Mouse (Mus musculus) lung, embryonic 14.5 days (tissue): ENCODE measurements at regions not wholly inside any gene's neighbourhood (a gene's known extent, or its start where the extent isn't known, plus 50 kb on each side); places are given as distances from the start of the nearest gene placed in this dataset.
A peak's percentile ranks its signal among the peaks of the same experiment; 100 is the strongest.

Source experiments
- ATAC-seq: fragments of 200-750 bp; cut with Nextera tagmentation; 2 replicates; pipeline ENCODE4 v1.8.0; 2017; ENCODE audit warnings: mild to moderate bottlenecking, moderate TSS enrichment, moderate library complexity; ENCODE audit not compliant: insufficient read depth
- DNase-seq: peaks from one replicate; pipeline ENCODE4 v3.0.0-alpha.2; 2015
- H3K27ac ChIP-seq: fragments of 300-500 bp; sonication (generic); 2 replicates; pipeline ENCODE4 v1.5.1; 2014; ENCODE audit warnings: low read depth, mild to moderate bottlenecking, moderate library complexity
- H3K27me3 ChIP-seq: fragments of 300-500 bp; sonication (generic); 2 replicates; pipeline ENCODE4 v1.6.1; 2014; ENCODE audit warnings: low read length, control low read depth; ENCODE audit not compliant: insufficient read depth
- H3K36me3 ChIP-seq: fragments of 300-500 bp; sonication (generic); 2 replicates; pipeline ENCODE4 v1.6.1; 2014; ENCODE audit warnings: control low read depth; ENCODE audit not compliant: insufficient read depth
- H3K4me1 ChIP-seq: fragments of 300-500 bp; sonication (generic); 2 replicates; pipeline ENCODE4 v1.6.1; 2014; ENCODE audit warnings: antibody characterized with exemption, control low read depth; ENCODE audit not compliant: insufficient read depth
- H3K4me2 ChIP-seq: fragments of 300-500 bp; sonication (generic); 2 replicates; pipeline ENCODE4 v1.6.1; 2014; ENCODE audit warnings: mild to moderate bottlenecking
- H3K4me3 ChIP-seq: fragments of 300-500 bp; sonication (generic); 2 replicates; pipeline ENCODE4 v1.5.1; 2014; ENCODE audit warnings: low read depth, low read length
- H3K9ac ChIP-seq: fragments of 300-500 bp; sonication (generic); 2 replicates; pipeline ENCODE4 v1.6.1; 2014
- H3K9me3 ChIP-seq: fragments of 300-500 bp; sonication (generic); 2 replicates; pipeline ENCODE4 v1.6.1; 2016; ENCODE audit warnings: low read depth, low read length, control low read depth
- CTCF ChIP-seq: IDR thresholded peaks from 2 replicates; pipeline ENCODE4 v1.5.1; 2016; ENCODE audit warnings: antibody characterized with exemption, low read depth
- WGBS: fragments of 180-500 bp; shearing (Covaris S2); extraction: QIAGEN DNeasy Blood & Tissue Kit; methylation state at CpG from one replicate; pipeline ENCODE4 v1.1.7; 2014; 5-methylcytosine and 5-hydroxymethylcytosine counted together

DNA sequence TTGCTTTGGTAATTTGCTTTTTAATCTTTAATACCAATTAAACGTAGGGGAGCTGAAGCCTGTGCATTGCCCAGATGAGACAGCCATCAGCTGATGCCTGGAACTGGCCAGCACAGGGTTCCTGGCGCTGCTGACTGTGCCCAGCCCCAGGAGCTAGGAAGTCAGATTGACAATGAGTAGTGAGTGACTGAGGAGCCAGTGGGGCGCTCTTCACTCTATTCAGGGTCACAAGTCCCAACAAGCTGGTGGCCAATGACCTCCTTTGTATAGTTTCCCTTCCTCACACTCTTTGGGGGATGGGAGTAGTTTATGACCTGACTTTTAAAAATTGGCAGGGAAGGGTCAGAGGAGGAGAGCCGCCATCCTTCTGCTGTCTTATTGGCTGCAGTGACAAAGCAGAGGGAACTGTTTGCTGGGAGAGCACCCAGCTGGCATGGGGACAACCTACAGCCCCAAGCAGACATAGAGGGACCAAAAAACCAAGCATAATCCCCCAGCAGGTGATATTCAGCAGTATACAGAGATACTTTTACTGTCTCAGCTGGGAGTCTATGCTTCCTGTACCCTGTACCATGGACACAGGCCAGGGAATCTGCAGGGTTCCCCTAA, 80.6 kb downstream of the Spata19 start:
- no peak overlapping the region for H3K4me3 ChIP-seq
- ATAC-seq (no peak), DNase-seq (no peak)
- H3K4me2 ChIP-seq: no peak overlapping the region
- no peaks in the 10 kb centered on the region for H3K4me1 ChIP-seq
- no peaks in the 10 kb centered on the region for H3K36me3 ChIP-seq
- WGBS: 62% methylated on average over 4 of the region's 4 CpGs
- no peak for TF ChIP-seq CTCF
- H3K9me3 ChIP-seq: no peaks in the 10 kb centered on the region
- H3K9ac ChIP-seq: no peak overlapping the region
- H3K27ac ChIP-seq: no peak overlapping the region
- no peaks in the 10 kb centered on the region for H3K27me3 ChIP-seq

DNA sequence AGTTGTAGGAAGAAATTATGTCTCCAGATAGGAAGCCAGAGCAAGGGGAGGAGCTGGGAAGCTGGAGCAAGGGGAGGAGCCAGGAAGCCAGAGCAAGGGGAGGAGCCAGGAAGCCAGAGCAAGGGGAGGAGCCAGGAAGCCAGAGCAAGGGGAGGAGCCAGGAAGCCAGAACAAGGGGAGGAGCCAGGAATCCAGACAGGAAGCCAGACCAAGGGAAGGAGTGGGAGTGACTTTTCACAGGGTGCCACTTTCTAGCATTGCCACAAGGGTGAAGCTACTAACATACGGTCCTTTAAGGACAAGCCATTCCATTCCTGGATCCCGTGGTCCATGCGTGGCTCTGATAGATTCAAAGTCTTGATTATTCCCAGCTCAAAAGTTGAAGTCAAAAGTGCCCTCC, 81.7 kb downstream of the Spata19 start:
- no peak overlapping the region for H3K27ac ChIP-seq

DNA sequence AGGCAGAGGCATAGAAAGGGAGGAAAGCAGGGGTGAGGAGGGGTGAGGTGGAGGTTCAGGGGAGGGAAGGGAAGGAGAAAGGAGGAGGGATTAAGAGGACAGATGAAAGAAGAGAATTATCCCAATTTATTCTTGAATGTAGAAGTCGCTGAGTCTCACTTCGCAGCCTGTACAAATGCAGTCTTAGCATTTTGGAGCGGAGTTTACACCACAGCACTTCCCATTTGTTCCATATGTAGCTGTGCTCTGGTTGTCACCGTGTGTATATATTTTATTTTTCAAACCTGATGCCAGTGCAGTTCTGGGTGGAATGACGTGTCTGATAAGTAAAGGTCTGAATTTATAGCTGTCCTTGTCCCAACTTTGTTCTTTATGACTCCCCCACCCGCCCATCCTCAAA, 105.2 kb downstream of the Spata19 start:
- DNase-seq (no peak), ATAC-seq (no peak)
- Histone ChIP-seq H3K4me3 (no peak overlapping the region), H3K27ac (no peak overlapping the region), H3K4me2 (no peak overlapping the region), H3K9me3 (no peaks in the 10 kb centered on the region), H3K9ac (no peak overlapping the region), H3K4me1 (no peaks in the 10 kb centered on the region), H3K36me3 (no peaks in the 10 kb centered on the region), H3K27me3 (no peaks in the 10 kb centered on the region)
- 66% methylated on average over 6 of the region's 6 CpGs for WGBS
- TF ChIP-seq CTCF: no peak

More for the DNA sequence above, 81.7 kb downstream of the Spata19 start:
- H3K4me1 ChIP-seq: no peaks in the 10 kb centered on the region
- no peak for TF ChIP-seq CTCF
- H3K9ac ChIP-seq: no peak overlapping the region
- DNase-seq (no peak), ATAC-seq (no peak)
- no peak overlapping the region for H3K4me3 ChIP-seq
- no peaks in the 10 kb centered on the region for H3K36me3 ChIP-seq
- H3K4me2 ChIP-seq: no peak overlapping the region
- 96% methylated on average over 3 of the region's 3 CpGs for WGBS
- H3K27me3 ChIP-seq: no peaks in the 10 kb centered on the region
- H3K9me3 ChIP-seq: no peaks in the 10 kb centered on the region

DNA sequence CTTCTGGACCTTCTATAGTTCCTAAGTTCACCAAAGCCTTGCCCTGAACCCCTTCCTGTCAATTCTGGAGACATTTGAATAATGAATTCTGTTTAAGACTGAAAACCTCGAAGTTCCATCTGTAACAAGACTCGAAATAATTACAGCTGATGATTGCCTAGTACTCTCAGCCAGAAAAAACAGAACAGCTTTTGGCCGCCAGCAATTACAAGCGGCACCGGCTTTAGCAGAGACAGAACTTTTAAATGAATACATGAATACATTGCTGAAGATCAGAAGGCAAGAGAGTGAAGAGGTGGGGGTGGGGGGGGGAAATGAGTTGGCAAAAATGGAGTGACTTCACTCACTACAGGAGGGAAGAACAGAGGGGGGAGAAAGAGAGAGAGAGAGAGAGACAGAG, 112.6 kb downstream of the Spata19 start:
- no peaks in the 10 kb centered on the region for H3K27me3 ChIP-seq
- no peak overlapping the region for H3K9ac ChIP-seq
- no peak overlapping the region for H3K27ac ChIP-seq
- 79% methylated on average over 5 of the region's 5 CpGs for WGBS
- no peak overlapping the region for H3K4me2 ChIP-seq
- DNase-seq: no peak
- no peak for TF ChIP-seq CTCF
- no peak for ATAC-seq
- H3K36me3 ChIP-seq: no peaks in the 10 kb centered on the region
- H3K9me3 ChIP-seq: no peaks in the 10 kb centered on the region
- H3K4me3 ChIP-seq: no peak overlapping the region
- H3K4me1 ChIP-seq: no peaks in the 10 kb centered on the region

DNA sequence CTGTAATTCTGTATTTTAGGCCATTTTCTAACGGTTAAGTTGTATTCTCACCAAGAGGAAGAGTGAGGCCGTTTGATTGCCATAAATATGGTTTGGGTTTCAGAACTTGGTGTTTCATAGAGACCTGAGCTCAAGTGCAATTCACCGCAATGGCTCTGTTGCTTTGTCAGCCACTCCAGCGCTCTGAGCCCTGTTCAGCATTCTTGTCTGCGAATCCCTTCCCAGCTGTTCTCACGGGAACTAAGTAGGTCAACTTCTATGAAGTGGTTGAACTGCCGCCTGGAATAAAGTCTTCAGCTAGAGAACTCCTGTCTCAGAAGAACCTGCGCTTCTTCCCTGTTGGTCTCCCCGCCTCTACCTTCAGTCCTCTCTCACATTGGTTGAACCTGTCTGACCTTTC, 113.1 kb downstream of the Spata19 start:
- no peak for DNase-seq
- TF ChIP-seq CTCF: no peak

DNA sequence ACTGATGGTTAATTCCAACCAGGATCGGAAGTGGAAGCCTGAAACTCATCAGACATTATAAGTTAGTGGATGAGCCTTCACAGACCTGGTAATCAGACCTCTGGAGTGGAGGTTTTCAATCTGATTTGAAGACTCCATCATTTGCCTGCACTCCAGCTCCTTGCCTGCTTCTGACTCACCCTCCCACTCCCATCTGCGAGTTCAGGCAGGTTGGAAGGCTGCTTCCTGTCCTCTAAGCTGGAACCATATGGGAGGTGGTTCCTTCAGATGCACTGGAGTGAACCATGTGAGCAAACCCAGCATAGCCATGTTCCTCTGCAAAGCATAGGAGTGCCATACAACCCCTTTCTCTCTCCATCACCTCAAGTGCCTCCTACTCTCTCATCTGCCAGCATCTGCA, 114.6 kb downstream of the Spata19 start:
- ATAC-seq (no peak), DNase-seq (no peak)
- no peak overlapping the region for H3K4me3 ChIP-seq
- H3K9me3 ChIP-seq: no peaks in the 10 kb centered on the region
- WGBS: 75% methylated on average over 2 of the region's 2 CpGs
- H3K27ac ChIP-seq: no peak overlapping the region
- no peaks in the 10 kb centered on the region for H3K27me3 ChIP-seq
- H3K36me3 ChIP-seq: no peaks in the 10 kb centered on the region
- no peak overlapping the region for H3K4me2 ChIP-seq
- TF ChIP-seq CTCF: no peak
- no peak overlapping the region for H3K9ac ChIP-seq
- no peaks in the 10 kb centered on the region for H3K4me1 ChIP-seq

More for the DNA sequence above, 113.1 kb downstream of the Spata19 start:
- H3K27me3 ChIP-seq: no peaks in the 10 kb centered on the region
- no peak overlapping the region for H3K9ac ChIP-seq
- H3K4me2 ChIP-seq: no peak overlapping the region
- no peaks in the 10 kb centered on the region for H3K36me3 ChIP-seq
- no peak for ATAC-seq
- WGBS: 80% methylated on average over 9 of the region's 9 CpGs
- no peaks in the 10 kb centered on the region for H3K4me1 ChIP-seq
- H3K4me3 ChIP-seq: no peak overlapping the region
- no peaks in the 10 kb centered on the region for H3K9me3 ChIP-seq
- no peak overlapping the region for H3K27ac ChIP-seq

DNA sequence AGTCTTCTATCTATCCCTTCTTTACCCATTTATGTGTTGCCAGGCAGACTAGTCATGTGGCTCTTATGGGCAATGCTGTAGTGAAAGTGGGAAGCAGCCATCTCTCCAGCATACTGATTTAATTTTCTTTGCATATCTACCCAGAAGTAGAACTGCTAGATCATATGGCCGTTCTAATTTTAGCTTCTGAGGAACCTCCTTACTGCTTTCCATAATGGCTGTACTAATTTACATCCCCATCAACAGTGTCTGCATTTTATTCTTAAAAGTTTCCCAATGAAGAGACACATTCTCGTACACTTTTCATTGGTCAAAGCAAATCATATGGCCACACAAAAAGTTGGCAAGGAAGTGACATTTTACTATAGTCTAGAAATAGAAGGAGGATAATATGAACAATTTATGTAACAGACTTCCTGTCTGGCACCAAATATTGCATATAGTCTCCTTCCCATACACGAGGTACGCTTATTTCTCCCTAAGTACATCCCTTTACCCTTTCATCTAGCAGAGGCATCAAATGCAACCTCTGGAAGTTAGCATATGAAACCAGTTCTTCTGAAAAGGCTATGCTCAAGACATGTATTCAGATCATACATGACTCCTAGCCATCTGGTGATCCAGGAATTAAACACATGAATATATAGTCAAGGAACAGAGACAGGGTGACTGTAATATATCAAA, 119.0 kb downstream of the Spata19 start:
- Histone ChIP-seq H3K27me3 (no peaks in the 10 kb centered on the region), H3K9me3 (no peaks in the 10 kb centered on the region), H3K27ac (no peak overlapping the region), H3K9ac (no peak overlapping the region), H3K4me2 (no peak overlapping the region), H3K4me3 (no peak overlapping the region), H3K36me3 (no peaks in the 10 kb centered on the region), H3K4me1 (no peaks in the 10 kb centered on the region)
- TF ChIP-seq CTCF: no peak
- ATAC-seq (no peak), DNase-seq (peak; percentile 12)
- 75% methylated on average over 4 of the region's 4 CpGs for whole genome bisulfite sequencing
